Mouse (Mus musculus) MEL (cell line): Measurements from ENCODE around the gene H2al2a. TPM values are rescaled to one million over a fixed set of nuclear protein-coding genes. Genes with fewer than 3 reads are reported as not detected.

Experiments
- DNase-seq: peaks from one replicate; pipeline ENCODE4 v3.0.0; 2011; ENCODE audit warnings: low read depth, low spot score
- H3K27ac ChIP-seq: 2 replicates; pipeline ENCODE4 v1.5.1; 2012; ENCODE audit warnings: low read depth, mild to moderate bottlenecking, control low read depth, low read length, moderate library complexity; ENCODE audit not compliant: control insufficient read depth
- H3K27me3 ChIP-seq, 2 experiments: fragments of 150-350 bp in 1 of 2; sonication (generic) in 1 of 2; 2 replicates each; pipeline ENCODE4 v1.6.1; 2012; ENCODE audit warnings: low read length in 2 of 2, mild to moderate bottlenecking in 2 of 2, improper control_type of control experiment in 1 of 2, moderate library complexity in 1 of 2; ENCODE audit not compliant: insufficient read depth in 2 of 2, control insufficient read depth in 1 of 2
- H3K36me3 ChIP-seq, 2 experiments: 2 replicates each; pipeline ENCODE4 v1.6.1; 2012 to 2014; ENCODE audit warnings: low read length in 2 of 2, improper control_type of control experiment in 1 of 2, inconsistent platforms in 1 of 2, mild to moderate bottlenecking in 1 of 2; ENCODE audit not compliant: insufficient read depth in 2 of 2, control insufficient read depth in 1 of 2
- H3K4me1 ChIP-seq, 2 experiments: fragments of 150-350 bp in 1 of 2; sonication (generic) in 1 of 2; 2 replicates each; pipeline ENCODE4 v1.6.1; 2012; ENCODE audit warnings: low read length in 2 of 2, improper control_type of control experiment in 1 of 2, mild to moderate bottlenecking in 1 of 2; ENCODE audit not compliant: insufficient read depth in 2 of 2, control insufficient read depth in 1 of 2
- H3K4me3 ChIP-seq, 2 experiments: fragments of 150-350 bp in 1 of 2; sonication (generic) in 1 of 2; 2 replicates each; pipeline ENCODE4 v1.5.1; 2012; ENCODE audit warnings: low read depth in 2 of 2, low read length in 2 of 2, mild to moderate bottlenecking in 2 of 2, moderate library complexity in 2 of 2, control low read depth in 1 of 2, improper control_type of control experiment in 1 of 2; ENCODE audit not compliant: control insufficient read depth in 1 of 2, insufficient read depth in 1 of 2
- H3K79me2 ChIP-seq: 2 replicates; pipeline ENCODE4 v1.6.1; 2012; ENCODE audit warnings: mild to moderate bottlenecking, low read length, moderate library complexity; ENCODE audit not compliant: control insufficient read depth, poor library complexity, insufficient read depth
- H3K9ac ChIP-seq: 2 replicates; pipeline ENCODE4 v1.6.1; 2012; ENCODE audit warnings: low read depth, mild to moderate bottlenecking, control low read depth, low read length, moderate library complexity; ENCODE audit not compliant: control insufficient read depth, poor library complexity, severe bottlenecking
- H3K9me3 ChIP-seq: fragments of 150-350 bp; sonication (generic); replicated peaks from 2 replicates; pipeline ENCODE4 v1.6.1; 2012; ENCODE audit warnings: mild to moderate bottlenecking, low read length, improper control_type of control experiment, moderate library complexity; ENCODE audit not compliant: insufficient read depth
- CHD2 ChIP-seq: IDR thresholded peaks from 2 replicates; pipeline ENCODE4 v1.6.1; 2011; ENCODE audit warnings: low read length, improper control_type of control experiment
- E2F4 ChIP-seq: IDR thresholded peaks from 2 replicates; pipeline ENCODE4 v1.6.1; 2011; ENCODE audit warnings: low read depth, low read length, improper control_type of control experiment, borderline replicate concordance
- ELF1 ChIP-seq: IDR thresholded peaks from 2 replicates; pipeline ENCODE4 v1.6.1; 2014; ENCODE audit warnings: low read depth, mild to moderate bottlenecking, inconsistent platforms, low read length, improper control_type of control experiment, moderate library complexity
- EP300 ChIP-seq, 2 experiments: IDR thresholded peaks; 2 replicates each; pipeline ENCODE4 v1.6.1; 2011; ENCODE audit warnings: improper control_type of control experiment in 2 of 2, low read length in 2 of 2, low read depth in 1 of 2, mild to moderate bottlenecking in 1 of 2
- GABPA ChIP-seq: IDR thresholded peaks from 2 replicates; pipeline ENCODE4 v1.6.1; 2012; ENCODE audit warnings: low read depth, mild to moderate bottlenecking, inconsistent platforms, low read length, improper control_type of control experiment, moderate library complexity
- GATA1 ChIP-seq: IDR thresholded peaks from 2 replicates; pipeline ENCODE4 v1.6.1; 2011; ENCODE audit warnings: low read depth, low read length, improper control_type of control experiment
- HCFC1 ChIP-seq: IDR thresholded peaks from 2 replicates; pipeline ENCODE4 v1.6.1; 2012; ENCODE audit warnings: low read depth, mild to moderate bottlenecking, inconsistent platforms, low read length, improper control_type of control experiment, moderate library complexity
- JUND ChIP-seq: IDR thresholded peaks from 2 replicates; pipeline ENCODE4 v1.6.1; 2011; ENCODE audit warnings: low read depth, mild to moderate bottlenecking, improper control_type of control experiment, low read length
- KAT2A ChIP-seq: conservative IDR thresholded peaks from 2 replicates; pipeline ENCODE4 v1.6.1; 2012; ENCODE audit warnings: low read depth, low read length, improper control_type of control experiment, inconsistent platforms
- MAFK ChIP-seq: IDR thresholded peaks from 2 replicates; pipeline ENCODE4 v1.6.1; 2011; ENCODE audit warnings: low read depth, mild to moderate bottlenecking, low read length, improper control_type of control experiment, borderline replicate concordance
- MAX ChIP-seq: IDR thresholded peaks from 2 replicates; pipeline ENCODE4 v1.6.1; 2011; ENCODE audit warnings: low read length, improper control_type of control experiment
- MXI1 ChIP-seq: IDR thresholded peaks from 2 replicates; pipeline ENCODE4 v1.6.1; 2011; ENCODE audit warnings: mild to moderate bottlenecking, low read depth, low read length, improper control_type of control experiment
- MYB ChIP-seq: IDR thresholded peaks from 2 replicates; pipeline ENCODE4 v1.6.1; 2011; ENCODE audit warnings: mild to moderate bottlenecking, low read depth, low read length, improper control_type of control experiment
- MYC ChIP-seq: IDR thresholded peaks from 2 replicates; pipeline ENCODE4 v1.6.1; 2011; ENCODE audit warnings: low read depth, mild to moderate bottlenecking, low read length, improper control_type of control experiment, moderate library complexity
- NELFE ChIP-seq: IDR thresholded peaks from 2 replicates; pipeline ENCODE4 v1.6.1; 2011; ENCODE audit warnings: low read depth, low read length, improper control_type of control experiment
- NRF1 ChIP-seq: IDR thresholded peaks from 2 replicates; pipeline ENCODE4 v1.6.1; 2014; ENCODE audit warnings: low read depth, mild to moderate bottlenecking, inconsistent platforms, low read length, improper control_type of control experiment, moderate library complexity; ENCODE audit not compliant: poor library complexity, insufficient read depth, severe bottlenecking
- POLR2AphosphoS2 ChIP-seq: IDR thresholded peaks from 2 replicates; pipeline ENCODE4 v1.6.1; 2011; ENCODE audit warnings: low read length, improper control_type of control experiment
- RCOR1 ChIP-seq: IDR thresholded peaks from 2 replicates; pipeline ENCODE4 v1.6.1; 2012; ENCODE audit warnings: low read depth, mild to moderate bottlenecking, inconsistent platforms, low read length, improper control_type of control experiment
- SIN3A ChIP-seq: IDR thresholded peaks from 2 replicates; pipeline ENCODE4 v1.6.1; 2012; ENCODE audit warnings: low read length, improper control_type of control experiment, inconsistent platforms
- SMC3 ChIP-seq: IDR thresholded peaks from 2 replicates; pipeline ENCODE4 v1.6.1; 2011; ENCODE audit warnings: low read depth, low read length, improper control_type of control experiment
- TAL1 ChIP-seq: IDR thresholded peaks from 2 replicates; pipeline ENCODE4 v1.6.1; 2012; ENCODE audit warnings: mild to moderate bottlenecking, inconsistent platforms, low read length, moderate library complexity, mixed read lengths
- USF2 ChIP-seq, 2 experiments: IDR thresholded peaks; 2 replicates each; pipeline ENCODE4 v1.6.1; 2011 to 2012; ENCODE audit warnings: improper control_type of control experiment in 2 of 2, low read length in 2 of 2, borderline replicate concordance in 1 of 2, inconsistent platforms in 1 of 2, low read depth in 1 of 2, mild to moderate bottlenecking in 1 of 2; ENCODE audit not compliant: insufficient read depth in 1 of 2
- ZC3H11A ChIP-seq: IDR thresholded peaks from 2 replicates; pipeline ENCODE4 v1.6.1; 2012; ENCODE audit warnings: low read depth, mild to moderate bottlenecking, inconsistent platforms, low read length, improper control_type of control experiment
- ZKSCAN1 ChIP-seq: IDR thresholded peaks from 2 replicates; pipeline ENCODE4 v1.6.1; 2012; ENCODE audit warnings: low read depth, mild to moderate bottlenecking, inconsistent platforms, low read length, improper control_type of control experiment, moderate library complexity
- ZNF384 ChIP-seq: IDR thresholded peaks from 2 replicates; pipeline ENCODE4 v1.6.1; 2012; ENCODE audit warnings: low read depth, mild to moderate bottlenecking, inconsistent platforms, low read length, improper control_type of control experiment
- polyA plus RNA-seq, 2 experiments: library from polyadenylated mRNA; stranded (reverse) in 1 of 2; unstranded in 1 of 2; fragments of >175 nt in 1 of 2; fragments of >200 nt in 1 of 2; gene quantifications; 2 replicates each; pipeline versions ENCODE4 v1.2.1 to v1.2.4; 2012; ENCODE audit warnings: low replicate concordance in 2 of 2, low read depth in 1 of 2; ENCODE audit not compliant: insufficient read length in 2 of 2, insufficient read depth in 1 of 2, missing spikeins in 1 of 2
- total RNA-seq: library from RNA; depleted of rRNA; stranded (reverse); fragments of 300-350 nt; gene quantifications from 2 replicates; pipeline ENCODE4 v1.2.3, GENCODE M21; 2012

H2al2a gene
- total and polyA plus RNA-seq, 3 experiments: not detected

DNA sequence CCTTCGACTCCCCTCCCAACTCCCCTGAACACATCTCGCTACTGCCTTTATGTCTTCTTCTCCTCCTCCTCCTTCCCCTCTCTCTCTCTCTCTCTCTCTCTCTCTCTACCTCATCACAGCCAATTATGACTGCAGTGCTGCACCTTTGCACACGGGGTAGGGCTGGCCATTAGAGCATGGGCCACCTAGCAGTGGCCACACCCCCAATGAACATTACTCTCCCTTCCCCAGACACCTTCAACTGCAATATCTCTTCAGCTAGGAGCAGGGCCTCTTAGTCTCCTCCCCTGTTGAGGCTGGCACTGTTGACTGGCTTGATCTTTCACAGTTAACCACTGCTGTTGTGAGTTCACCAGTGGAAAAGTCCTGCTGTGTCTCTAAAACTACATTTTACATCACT is 10.1 kb downstream of the H2al2a start:
- TF ChIP-seq ZNF384 (no peak), USF2 (IDR thresholded peaks at IDR 0.05; ENCODE audit: borderline replicate concordance in 1 of 2, insufficient read depth in 1 of 2, low read depth in 1 of 2, low read length in 2 of 2) (no peak), NRF1 (no peak), MYB (no peak), HCFC1 (no peak), ZC3H11A (no peak), TAL1 (no peak), E2F4 (no peak), JUND (no peak), MYC (no peak), RCOR1 (no peak), POLR2AphosphoS2 (no peak), NELFE (no peak), ELF1 (no peak), MXI1 (no peak), MAX (no peak), SMC3 (no peak), GATA1 (no peak), MAFK (no peak)
- no peaks in the 10 kb centered on the region for H3K9me3 ChIP-seq
- H3K4me3 ChIP-seq: no peak overlapping the region
- no peaks in the 10 kb centered on the region for H3K4me1 ChIP-seq
- no peak for DNase-seq
- H3K27ac ChIP-seq: no peak overlapping the region
- no peaks in the 10 kb centered on the region for H3K27me3 ChIP-seq
- no peaks in the 10 kb centered on the region for H3K79me2 ChIP-seq
- no peak overlapping the region for H3K9ac ChIP-seq
- no peaks in the 10 kb centered on the region for H3K36me3 ChIP-seq

DNA sequence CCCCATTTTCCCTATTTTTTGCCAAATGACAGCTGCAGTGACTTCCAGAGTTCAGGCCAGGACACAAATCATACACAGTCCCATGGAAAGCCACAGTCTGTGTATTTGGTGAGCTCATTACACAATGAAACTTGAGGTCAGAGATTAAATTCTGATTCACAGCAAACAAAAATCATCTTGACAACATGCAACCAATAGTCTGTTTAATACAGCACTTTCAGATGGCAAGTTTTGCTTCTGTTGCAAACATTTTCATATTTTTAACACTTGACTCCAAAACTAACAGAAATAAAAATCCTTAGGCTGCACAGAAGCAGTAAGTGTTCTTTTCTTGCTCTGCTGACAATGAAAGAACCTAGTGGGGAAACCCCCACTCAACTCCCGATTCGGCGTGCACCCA is 12.0 kb downstream of the H2al2a start:
- Histone ChIP-seq H3K9ac (no peak overlapping the region), H3K27ac (no peak overlapping the region), H3K9me3 (no peaks in the 10 kb centered on the region), H3K4me1 (no peaks in the 10 kb centered on the region), H3K79me2 (no peaks in the 10 kb centered on the region), H3K4me3 (no peak overlapping the region), H3K36me3 (no peaks in the 10 kb centered on the region), H3K27me3 (no peaks in the 10 kb centered on the region)
- no peak for TF ChIP-seq SMC3
- TF ChIP-seq NRF1: no peak
- no peak for TF ChIP-seq MAFK
- no peak for TF ChIP-seq SIN3A
- no peak for TF ChIP-seq ELF1
- TF ChIP-seq CHD2: no peak
- no peak for TF ChIP-seq GABPA
- no peak for TF ChIP-seq ZKSCAN1
- TF ChIP-seq GATA1: no peak
- TF ChIP-seq EP300 (IDR thresholded peaks at IDR 0.05; ENCODE audit: low read depth in 1 of 2, low read length in 2 of 2): no peak
- no peak for TF ChIP-seq TAL1
- no peak for TF ChIP-seq JUND
- no peak for TF ChIP-seq KAT2A
- no peak for TF ChIP-seq MXI1
- no peak for DNase-seq
